Mouse (Mus musculus): Measurements from ENCODE around the gene Tmem189. TPM values are rescaled to one million over a fixed set of nuclear protein-coding genes. Genes with fewer than 3 reads are reported as not detected.

Tmem189 gene
- polyA plus RNA-seq, 1 experiment from 2014 or later: 35.1 TPM

- Histone ChIP-seq H3K27ac (peak overlapping the region; percentile 57; the same call in 1 of the 2 replicates), H3K4me2 (replicated peaks) (peak overlapping the region; percentile 75), H3K9ac (peak overlapping the region; percentile 27), H3K4me3 (replicated peaks) (peak overlapping the region; percentile 25), H3K36me3 (no peaks in the 10 kb centered on the region), H3K9me3 (no peaks in the 10 kb centered on the region), H3K27me3 (replicated peaks) (no peaks in the 10 kb centered on the region), H3K4me1 (replicated peaks) (peaks cover 33% of the 10 kb centered on the region)
- peak; percentile 77 for ATAC-seq
- WGBS: under 1% methylated on average over 15 of the region's 15 CpGs
Measured at GRCm38 (mm10) chr2:167634338-167634770, 55.3 kb downstream of the Tmem189 start.

DNA sequence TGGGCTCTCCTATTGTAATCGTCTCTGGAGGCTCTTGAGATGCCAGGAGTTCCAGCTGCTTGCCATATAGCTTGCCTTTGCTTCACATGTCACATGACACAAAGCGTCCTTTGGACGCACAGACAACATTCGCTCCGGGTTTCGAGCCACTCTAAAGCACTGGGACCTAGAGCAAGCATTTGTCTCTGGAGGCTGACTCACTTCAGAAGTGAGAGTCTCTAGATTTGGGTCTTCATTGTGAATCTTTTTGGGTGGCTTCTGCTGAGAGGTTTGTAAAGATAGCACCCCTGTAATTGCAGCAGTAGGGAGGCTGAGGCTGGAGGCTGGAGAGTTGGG lies 56.1 kb downstream of the Tmem189 start:
- ATAC-seq: no peak
- WGBS: 88% methylated on average over 6 of the region's 6 CpGs
- H3K9me3 ChIP-seq: no peaks in the 10 kb centered on the region
- H3K27ac ChIP-seq: no peak overlapping the region
- H3K4me2 ChIP-seq (replicated peaks): peak overlapping the region; percentile 75
- H3K9ac ChIP-seq: no peak overlapping the region
- no peaks in the 10 kb centered on the region for H3K36me3 ChIP-seq
- H3K27me3 ChIP-seq (replicated peaks): no peaks in the 10 kb centered on the region
- H3K4me1 ChIP-seq (replicated peaks): peaks cover 42% of the 10 kb centered on the region
- no peak overlapping the region for H3K4me3 ChIP-seq (replicated peaks)

DNA sequence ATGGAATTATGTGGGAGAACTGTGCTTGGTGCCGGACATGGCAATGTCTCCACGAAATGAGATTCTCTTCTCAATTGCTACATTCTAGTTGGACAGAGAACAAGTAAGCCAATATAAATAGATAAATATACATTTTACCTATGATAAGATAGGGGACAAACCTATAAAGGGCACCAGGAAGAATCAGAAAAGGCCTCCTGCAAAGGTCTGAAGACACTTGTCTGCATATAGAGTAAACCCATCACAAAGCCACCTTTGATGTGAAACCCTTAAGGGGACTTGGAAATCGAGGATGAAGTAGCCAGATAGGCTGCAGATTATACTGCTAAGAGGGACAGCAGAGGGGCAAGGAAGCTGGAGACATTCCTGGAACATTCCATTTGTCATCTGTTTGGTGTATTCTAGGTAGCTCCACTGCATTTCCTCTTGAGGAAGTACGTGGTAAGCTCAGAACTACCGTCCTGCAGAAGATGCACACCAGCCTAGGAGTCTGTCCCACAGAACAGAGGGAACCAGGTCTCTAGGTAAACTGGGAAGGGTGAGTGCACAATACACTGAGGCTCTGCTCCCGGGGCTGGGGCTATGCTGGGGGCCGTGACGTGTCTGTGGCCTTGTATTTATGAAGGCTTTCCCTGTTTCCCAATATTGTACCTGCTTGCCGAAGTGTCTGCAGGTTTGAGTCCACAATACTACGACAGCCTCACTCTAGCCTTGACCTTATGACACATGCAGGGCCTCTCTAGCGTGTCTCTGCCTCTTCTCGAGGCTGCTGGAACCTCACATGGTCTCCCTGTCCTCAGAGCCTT lies 56.7 kb downstream of the Tmem189 start:
- Histone ChIP-seq H3K4me1 (replicated peaks) (peaks cover 47% of the 10 kb centered on the region), H3K9ac (peak overlapping the region; percentile 90), H3K4me3 (replicated peaks) (peak overlapping the region; percentile 87), H3K27ac (peak overlapping the region; percentile 94), H3K27me3 (replicated peaks) (no peaks in the 10 kb centered on the region), H3K36me3 (peaks cover 5% of the 10 kb centered on the region; the same call in 1 of the 2 replicates), H3K4me2 (replicated peaks) (peak overlapping the region; percentile 73), H3K9me3 (no peaks in the 10 kb centered on the region)
- no peak for ATAC-seq
- WGBS: 70% methylated on average over 12 of the region's 12 CpGs

DNA sequence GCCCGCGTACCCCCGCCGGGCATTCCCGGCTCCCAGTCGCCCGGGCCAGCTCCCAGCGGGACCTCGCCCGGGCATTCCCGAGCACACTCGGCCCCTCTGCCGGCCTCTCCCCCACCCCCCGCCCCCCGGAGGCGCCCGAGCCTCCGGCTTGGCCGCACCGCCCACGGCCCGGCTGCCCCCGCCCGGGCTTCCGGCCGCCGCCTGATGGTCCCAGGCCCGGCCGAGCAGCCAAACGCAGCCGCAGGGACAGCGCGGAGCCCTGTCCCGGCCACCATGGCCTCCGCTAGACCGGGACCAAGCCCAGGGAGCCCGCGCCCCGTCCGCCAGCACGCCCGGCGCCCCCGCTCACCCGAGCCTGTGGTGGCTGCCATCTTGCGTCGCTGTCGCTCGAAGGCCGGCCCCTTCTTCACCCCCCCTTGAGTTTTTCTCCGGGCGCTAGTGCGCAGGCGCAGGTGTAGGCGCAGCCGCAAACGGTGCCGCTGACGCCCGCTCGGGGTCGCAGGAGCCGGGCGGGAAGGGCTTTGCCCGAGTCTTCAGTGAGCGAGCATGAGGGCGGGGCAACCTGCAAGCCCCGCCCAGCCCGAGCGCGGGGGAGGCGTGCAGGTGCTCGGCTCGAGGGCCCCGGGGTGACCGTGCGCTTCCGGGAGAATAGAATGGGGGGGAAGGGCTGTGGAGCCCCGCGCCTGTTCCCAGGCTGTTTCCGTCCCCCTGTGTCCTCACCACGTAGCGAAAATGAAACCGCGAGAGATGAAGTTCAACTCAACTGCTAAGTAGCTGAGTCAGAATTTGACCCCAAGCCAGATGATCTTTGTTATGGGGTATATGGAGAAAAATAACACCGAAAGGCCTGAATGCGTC lies 57.8 kb downstream of the Tmem189 start, which contains the start of gene Ube2v1:
Gene Ube2v1 (minus strand): TSS at position 505 of the 858 bp plus-strand sequence.
- H3K27me3 ChIP-seq (replicated peaks): no peaks in the 10 kb centered on the region
- under 1% methylated on average over 70 of the region's 87 CpGs for WGBS
- peak within 1 kb of the TSS; percentile 76 for H3K4me2 ChIP-seq (replicated peaks)
- no peaks in the 10 kb centered on the region for H3K9me3 ChIP-seq
- H3K4me3 ChIP-seq (replicated peaks): peak within 1 kb of the TSS; percentile 87
- H3K27ac ChIP-seq: peak within 1 kb of the TSS; percentile 94
- peaks cover 5% of the 10 kb centered on the region; the same call in 1 of the 2 replicates for H3K36me3 ChIP-seq
- H3K9ac ChIP-seq: peak within 1 kb of the TSS; percentile 90
- H3K4me1 ChIP-seq (replicated peaks): peaks cover 47% of the 10 kb centered on the region
- ATAC-seq: peak; percentile 92

- peaks cover 47% of the 10 kb centered on the region for H3K4me1 ChIP-seq (replicated peaks)
- H3K9me3 ChIP-seq: no peaks in the 10 kb centered on the region
- WGBS: under 1% methylated on average over 30 of the region's 31 CpGs
- peak overlapping the region; percentile 76 for H3K4me2 ChIP-seq (replicated peaks)
- ATAC-seq: peak; percentile 3; the same call in 1 of the 2 replicates
- H3K36me3 ChIP-seq: peaks cover 5% of the 10 kb centered on the region; the same call in 1 of the 2 replicates
- peak overlapping the region; percentile 90 for H3K9ac ChIP-seq
- no peaks in the 10 kb centered on the region for H3K27me3 ChIP-seq (replicated peaks)
- H3K27ac ChIP-seq: peak overlapping the region; percentile 94
- peak overlapping the region; percentile 87 for H3K4me3 ChIP-seq (replicated peaks)
Measured at GRCm38 (mm10) chr2:167631181-167631590, 58.4 kb downstream of the Tmem189 start.

GRCm38 (mm10) chr2:167630421-167630820 lies 59.2 kb downstream of the Tmem189 start:
- Histone ChIP-seq H3K36me3 (peaks cover 5% of the 10 kb centered on the region; the same call in 1 of the 2 replicates), H3K9me3 (no peaks in the 10 kb centered on the region), H3K4me3 (replicated peaks) (peak overlapping the region; percentile 87), H3K4me2 (replicated peaks) (peak overlapping the region; percentile 76), H3K4me1 (replicated peaks) (peaks cover 47% of the 10 kb centered on the region), H3K9ac (peak overlapping the region; percentile 90), H3K27me3 (replicated peaks) (no peaks in the 10 kb centered on the region), H3K27ac (peak overlapping the region; percentile 94)
- WGBS: 64% methylated on average over 5 of the region's 5 CpGs
- ATAC-seq: no peak

- ATAC-seq: no peak
- H3K4me1 ChIP-seq (replicated peaks): peaks cover 47% of the 10 kb centered on the region
- H3K36me3 ChIP-seq: peaks cover 5% of the 10 kb centered on the region; the same call in 1 of the 2 replicates
- peak overlapping the region; percentile 90; the same call in 1 of the 2 replicates for H3K9ac ChIP-seq
- 72% methylated on average over 11 of the region's 11 CpGs for WGBS
- no peak overlapping the region for H3K4me3 ChIP-seq (replicated peaks)
- H3K9me3 ChIP-seq: no peaks in the 10 kb centered on the region
- H3K27ac ChIP-seq: peak overlapping the region; percentile 94; the same call in 1 of the 2 replicates
- peak overlapping the region; percentile 76 for H3K4me2 ChIP-seq (replicated peaks)
- H3K27me3 ChIP-seq (replicated peaks): no peaks in the 10 kb centered on the region
Measured at GRCm38 (mm10) chr2:167629665-167630209, 59.9 kb downstream of the Tmem189 start.

GRCm38 (mm10) chr2:167628872-167629271 lies 60.8 kb downstream of the Tmem189 start:
- H3K27me3 ChIP-seq (replicated peaks): no peaks in the 10 kb centered on the region
- peaks cover 45% of the 10 kb centered on the region for H3K4me1 ChIP-seq (replicated peaks)
- H3K9ac ChIP-seq: no peak overlapping the region
- peak; percentile 6; the same call in 1 of the 2 replicates for ATAC-seq
- 35% methylated on average over 4 of the region's 4 CpGs for WGBS
- H3K27ac ChIP-seq: 0 out of 2 replicates have a peak overlapping the region, but pooled peaks have one; percentile 94
- no peak overlapping the region for H3K4me3 ChIP-seq (replicated peaks)
- peaks cover 5% of the 10 kb centered on the region; the same call in 1 of the 2 replicates for H3K36me3 ChIP-seq
- peak overlapping the region; percentile 76 for H3K4me2 ChIP-seq (replicated peaks)
- no peaks in the 10 kb centered on the region for H3K9me3 ChIP-seq

DNA sequence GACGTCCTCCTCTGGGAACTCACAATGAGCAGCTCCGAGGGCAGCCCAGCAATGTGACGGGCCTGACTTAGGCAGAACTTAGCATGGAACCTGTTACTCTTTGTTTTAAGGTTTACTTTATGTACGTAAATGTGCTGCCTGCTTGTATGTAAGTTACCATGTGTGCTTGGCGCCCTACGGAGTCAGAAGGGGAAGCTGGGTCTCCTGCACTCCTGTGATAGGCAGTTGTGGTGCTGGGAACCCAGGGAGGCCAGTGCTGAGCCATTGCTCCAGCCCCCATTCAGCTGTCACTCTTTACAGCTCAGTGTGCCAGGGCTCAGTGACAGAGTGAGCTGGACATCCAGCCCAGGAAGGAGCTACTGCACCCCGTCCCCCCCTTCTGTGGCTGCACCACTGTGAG lies 62.6 kb downstream of the Tmem189 start:
- Histone ChIP-seq H3K27me3 (replicated peaks) (no peaks in the 10 kb centered on the region), H3K4me2 (replicated peaks) (no peak overlapping the region), H3K4me1 (replicated peaks) (peaks cover 38% of the 10 kb centered on the region), H3K9ac (no peak overlapping the region), H3K27ac (no peak overlapping the region), H3K4me3 (replicated peaks) (no peak overlapping the region), H3K36me3 (peaks cover 5% of the 10 kb centered on the region; the same call in 1 of the 2 replicates), H3K9me3 (no peaks in the 10 kb centered on the region)
- ATAC-seq: no peak
- 88% methylated on average over 7 of the region's 7 CpGs for WGBS

- no peak for ATAC-seq
- H3K27me3 ChIP-seq (replicated peaks): no peaks in the 10 kb centered on the region
- no peaks in the 10 kb centered on the region for H3K9me3 ChIP-seq
- WGBS: 40% methylated on average over 2 of the region's 2 CpGs
- no peak overlapping the region for H3K4me3 ChIP-seq (replicated peaks)
- peaks cover 5% of the 10 kb centered on the region; the same call in 1 of the 2 replicates for H3K36me3 ChIP-seq
- no peak overlapping the region for H3K4me2 ChIP-seq (replicated peaks)
- H3K4me1 ChIP-seq (replicated peaks): peaks cover 42% of the 10 kb centered on the region
- no peak overlapping the region for H3K9ac ChIP-seq
- no peak overlapping the region for H3K27ac ChIP-seq
Measured at GRCm38 (mm10) chr2:167625670-167626069, 64.0 kb downstream of the Tmem189 start.

- 94% methylated on average over 6 of the region's 6 CpGs for WGBS
- no peak overlapping the region for H3K4me3 ChIP-seq (replicated peaks)
- H3K27ac ChIP-seq: no peak overlapping the region
- no peaks in the 10 kb centered on the region for H3K9me3 ChIP-seq
- no peak overlapping the region for H3K9ac ChIP-seq
- H3K4me2 ChIP-seq (replicated peaks): no peak overlapping the region
- ATAC-seq: no peak
- no peaks in the 10 kb centered on the region for H3K27me3 ChIP-seq (replicated peaks)
- H3K4me1 ChIP-seq (replicated peaks): peaks cover 30% of the 10 kb centered on the region
- H3K36me3 ChIP-seq: peaks cover 5% of the 10 kb centered on the region; the same call in 1 of the 2 replicates
Measured at GRCm38 (mm10) chr2:167624368-167625075, 65.1 kb downstream of the Tmem189 start.

Data from intestine, embryonic 15.5 days (tissue).